Mouse (Mus musculus): ENCODE data around the gene Rhbdd3.

Gene Rhbdd3

GRCm38 (mm10) chr11:5129035-5129480, 30.3 kb downstream of the Rhbdd3 start:
- no peak for DNase-seq (ENCODE audit: low read depth, low spot score)

GRCm38 (mm10) chr11:5130111-5130665, 31.5 kb downstream of the Rhbdd3 start:
- DNase-seq (ENCODE audit: low read depth, low spot score) = no peak

GRCm38 (mm10) chr11:5132751-5133150, 34.0 kb downstream of the Rhbdd3 start:
- no peak for DNase-seq (ENCODE audit: low read depth, low spot score)

- DNase-seq (ENCODE audit: low read depth, low spot score) = no peak
Measured at GRCm38 (mm10) chr11:5135914-5136313, 37.2 kb downstream of the Rhbdd3 start.

GRCm38 (mm10) chr11:5138642-5139041, 39.9 kb downstream of the Rhbdd3 start:
- no peak for DNase-seq (ENCODE audit: low read depth, low spot score)

- no peak for DNase-seq (ENCODE audit: low read depth, low spot score)
Measured at GRCm38 (mm10) chr11:5139372-5139771, 40.6 kb downstream of the Rhbdd3 start.

- DNase-seq (ENCODE audit: low read depth, low spot score) = no peak
Measured at GRCm38 (mm10) chr11:5140619-5141018, 41.9 kb downstream of the Rhbdd3 start.

GRCm38 (mm10) chr11:5141252-5141651, 42.5 kb downstream of the Rhbdd3 start:
- no peak for DNase-seq (ENCODE audit: low read depth, low spot score)

GRCm38 (mm10) chr11:5141965-5142364, 43.2 kb downstream of the Rhbdd3 start:
- DNase-seq (ENCODE audit: low read depth, low spot score) = no peak

GRCm38 (mm10) chr11:5145600-5145999, 46.9 kb downstream of the Rhbdd3 start:
- no peak for DNase-seq (ENCODE audit: low read depth, low spot score)

- no peak for DNase-seq (ENCODE audit: low read depth, low spot score)
Measured at GRCm38 (mm10) chr11:5149249-5149648, 50.5 kb downstream of the Rhbdd3 start.

- DNase-seq (ENCODE audit: low read depth, low spot score) = no peak
Measured at GRCm38 (mm10) chr11:5149955-5150354, 51.2 kb downstream of the Rhbdd3 start.

- no peak for DNase-seq (ENCODE audit: low read depth, low spot score)
Measured at GRCm38 (mm10) chr11:5150416-5151246, 51.9 kb downstream of the Rhbdd3 start.

- no peak for DNase-seq (ENCODE audit: low read depth, low spot score)
Measured at GRCm38 (mm10) chr11:5151247-5151630, 52.5 kb downstream of the Rhbdd3 start.

- DNase-seq (ENCODE audit: low read depth, low spot score) = no peak
Measured at GRCm38 (mm10) chr11:5151680-5152337, 53.1 kb downstream of the Rhbdd3 start, which contains the start of gene Emid1. Emid1 (minus strand) TSS chr11:5152257.

GRCm38 (mm10) chr11:5154961-5155805, 56.5 kb downstream of the Rhbdd3 start:
- no peak for DNase-seq (ENCODE audit: low read depth, low spot score)

Data from brain, embryonic 18.5 days (tissue).